Mouse (Mus musculus): ENCODE measurements around the gene Vmn1r12.

DNA sequence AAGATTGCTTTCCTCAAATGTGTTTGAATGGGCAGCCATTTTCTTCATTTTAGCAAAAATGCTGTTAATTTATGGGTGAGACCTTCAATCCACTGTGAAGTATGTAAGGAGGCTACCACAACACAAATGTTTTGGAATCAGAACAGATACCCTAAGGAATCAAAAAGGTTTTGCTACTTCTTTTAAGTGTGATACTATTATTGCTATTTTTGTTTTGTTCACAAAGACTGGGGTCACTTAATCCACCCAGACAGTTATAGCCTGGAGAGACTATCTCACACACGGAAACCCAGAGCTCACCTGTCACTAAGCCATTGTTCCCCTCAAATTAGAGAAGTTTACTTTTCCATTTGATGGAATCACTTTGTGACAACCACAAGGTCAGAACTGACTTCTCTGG lies 23.6 kb upstream of the Vmn1r12 start, which contains the start of gene Vmn1r11:
- TF ChIP-seq HCFC1 (IDR thresholded peaks at IDR 0.05; ENCODE audit: borderline replicate concordance, insufficient read depth, low read length), result no peak
- no peak for TF ChIP-seq ZC3H11A (IDR thresholded peaks at IDR 0.05; ENCODE audit: borderline replicate concordance, low read depth, low read length)
- no peak for TF ChIP-seq ZNF384 (IDR thresholded peaks at IDR 0.05; ENCODE audit: low read depth, low read length)
- no peak for TF ChIP-seq MAFK (IDR thresholded peaks at IDR 0.05; ENCODE audit: insufficient read depth, low read depth, low read length)
- TF ChIP-seq CHD2 (IDR thresholded peaks at IDR 0.05; ENCODE audit: low read depth, low read length), result no peak

Measured in ES-E14 (cell line).